Mouse (Mus musculus) heart, embryonic 13.5 days (tissue): ENCODE measurements at regions not wholly inside any gene's neighbourhood (a gene's known extent, or its start where the extent isn't known, plus 50 kb on each side); places are given as distances from the start of the nearest gene placed in this dataset.

Source experiments
- ATAC-seq: fragments of 200-750 bp; cut with Nextera tagmentation; 2 replicates; pipeline ENCODE4 v1.8.0; 2017; ENCODE audit warnings: moderate TSS enrichment; ENCODE audit not compliant: insufficient number of reproducible peaks, low FRiP score, low TSS enrichment; ENCODE audit errors: extremely low read depth
- H3K27ac ChIP-seq: fragments of 300-500 bp; sonication (generic); replicated peaks from 2 replicates; pipeline ENCODE4 v1.5.1; 2015; ENCODE audit warnings: moderate library complexity, mild to moderate bottlenecking, inconsistent platforms
- H3K27me3 ChIP-seq: fragments of 300-500 bp; sonication (generic); replicated peaks from 2 replicates; pipeline ENCODE4 v1.6.1; 2015; ENCODE audit warnings: mild to moderate bottlenecking, inconsistent platforms
- H3K36me3 ChIP-seq: fragments of 300-500 bp; sonication (generic); 2 replicates; pipeline ENCODE4 v1.6.1; 2015; ENCODE audit warnings: mild to moderate bottlenecking, inconsistent platforms
- H3K4me1 ChIP-seq: fragments of 300-500 bp; sonication (generic); 2 replicates; pipeline ENCODE4 v1.6.1; 2015; ENCODE audit warnings: inconsistent platforms
- H3K4me2 ChIP-seq: fragments of 300-500 bp; sonication (generic); 2 replicates; pipeline ENCODE4 v1.6.1; 2015; ENCODE audit warnings: inconsistent platforms, mild to moderate bottlenecking, moderate library complexity
- H3K4me3 ChIP-seq: fragments of 300-500 bp; sonication (generic); 2 replicates; pipeline ENCODE4 v1.5.1; 2015; ENCODE audit warnings: moderate library complexity, mild to moderate bottlenecking, inconsistent platforms
- H3K9ac ChIP-seq: fragments of 300-500 bp; sonication (generic); 2 replicates; pipeline ENCODE4 v1.6.1; 2015; ENCODE audit warnings: inconsistent platforms, mild to moderate bottlenecking, moderate library complexity
- H3K9me3 ChIP-seq: fragments of 300-500 bp; sonication (generic); 2 replicates; pipeline ENCODE4 v1.6.1; 2016; ENCODE audit warnings: inconsistent platforms
- WGBS: fragments of 180-500 bp; shearing (Covaris S2); methylation state at CpG from one replicate; pipeline ENCODE4 v1.1.7; 2015; ENCODE audit warnings: mixed read lengths; 5-methylcytosine and 5-hydroxymethylcytosine counted together

- 77% methylated on average over 4 of the region's 4 CpGs for WGBS
- Histone ChIP-seq H3K27ac (no peak overlapping the region), H3K9me3 (0 out of 2 replicates have a peak, but pooled peaks cover 5% of the 10 kb centered on the region), H3K4me1 (no peaks in the 10 kb centered on the region), H3K36me3 (no peaks in the 10 kb centered on the region), H3K27me3 (no peaks in the 10 kb centered on the region), H3K4me3 (no peak overlapping the region), H3K4me2 (no peak overlapping the region), H3K9ac (no peak overlapping the region)
- ATAC-seq: no peak
Observed at GRCm38 (mm10) chr7:125033778-125034177, 410.7 kb upstream of the Kdm8 start.

GRCm38 (mm10) chr7:125034196-125034595 lies 410.3 kb upstream of the Kdm8 start:
- Histone ChIP-seq H3K4me1 (no peaks in the 10 kb centered on the region), H3K4me2 (no peak overlapping the region), H3K27ac (no peak overlapping the region), H3K27me3 (no peaks in the 10 kb centered on the region), H3K9ac (no peak overlapping the region), H3K36me3 (no peaks in the 10 kb centered on the region), H3K9me3 (0 out of 2 replicates have a peak, but pooled peaks cover 5% of the 10 kb centered on the region), H3K4me3 (no peak overlapping the region)
- 77% methylated on average over 5 of the region's 5 CpGs for WGBS
- ATAC-seq: no peak

- ATAC-seq: no peak
- WGBS: 63% methylated on average over 10 of the region's 10 CpGs
- H3K27ac ChIP-seq: no peak overlapping the region
Observed at GRCm38 (mm10) chr7:125036098-125036991, 408.1 kb upstream of the Kdm8 start.

GRCm38 (mm10) chr7:125038840-125039239 lies 405.6 kb upstream of the Kdm8 start:
- Histone ChIP-seq H3K4me3 (no peak overlapping the region), H3K9ac (no peak overlapping the region), H3K4me1 (no peaks in the 10 kb centered on the region), H3K9me3 (0 out of 2 replicates have a peak, but pooled peaks cover 2% of the 10 kb centered on the region), H3K36me3 (no peaks in the 10 kb centered on the region), H3K27ac (no peak overlapping the region), H3K4me2 (no peak overlapping the region), H3K27me3 (no peaks in the 10 kb centered on the region)
- 75% methylated on average over 4 of the region's 4 CpGs for WGBS
- ATAC-seq: no peak

More at GRCm38 (mm10) chr7:125036098-125036991, 408.1 kb upstream of the Kdm8 start:
- Histone ChIP-seq H3K9me3 (0 out of 2 replicates have a peak, but pooled peaks cover 2% of the 10 kb centered on the region), H3K9ac (no peak overlapping the region), H3K4me3 (no peak overlapping the region), H3K36me3 (no peaks in the 10 kb centered on the region), H3K4me1 (no peaks in the 10 kb centered on the region), H3K27me3 (no peaks in the 10 kb centered on the region), H3K4me2 (no peak overlapping the region)

GRCm38 (mm10) chr7:125055951-125056625 lies 388.4 kb upstream of the Kdm8 start:
- Histone ChIP-seq H3K4me2 (no peak overlapping the region), H3K27ac (no peak overlapping the region), H3K27me3 (no peaks in the 10 kb centered on the region), H3K9me3 (peaks cover 8% of the 10 kb centered on the region; the same call in 1 of the 2 replicates), H3K4me1 (no peaks in the 10 kb centered on the region), H3K9ac (no peak overlapping the region), H3K4me3 (no peak overlapping the region), H3K36me3 (no peaks in the 10 kb centered on the region)
- ATAC-seq: no peak

GRCm38 (mm10) chr7:125102464-125102863 lies 342.0 kb upstream of the Kdm8 start:
- Histone ChIP-seq H3K27me3 (no peaks in the 10 kb centered on the region), H3K27ac (no peak overlapping the region), H3K4me3 (no peak overlapping the region), H3K4me1 (no peaks in the 10 kb centered on the region), H3K9ac (no peak overlapping the region), H3K36me3 (no peaks in the 10 kb centered on the region), H3K4me2 (no peak overlapping the region), H3K9me3 (no peaks in the 10 kb centered on the region)
- ATAC-seq: no peak
- 79% methylated on average over 4 of the region's 4 CpGs for WGBS

- no peak overlapping the region for H3K9ac ChIP-seq
- no peaks in the 10 kb centered on the region for H3K4me1 ChIP-seq
- H3K9me3 ChIP-seq: 0 out of 2 replicates have a peak, but pooled peaks cover 2% of the 10 kb centered on the region
- no peak for ATAC-seq
- H3K4me2 ChIP-seq: no peak overlapping the region
- no peak overlapping the region for H3K4me3 ChIP-seq
- no peaks in the 10 kb centered on the region for H3K36me3 ChIP-seq
- H3K27me3 ChIP-seq: no peaks in the 10 kb centered on the region
- 67% methylated on average over 4 of the region's 4 CpGs for WGBS
- no peak overlapping the region for H3K27ac ChIP-seq
Observed at GRCm38 (mm10) chr7:125104011-125104410, 340.5 kb upstream of the Kdm8 start.

- Histone ChIP-seq H3K9me3 (0 out of 2 replicates have a peak, but pooled peaks cover 2% of the 10 kb centered on the region), H3K27me3 (no peaks in the 10 kb centered on the region), H3K4me3 (no peak overlapping the region), H3K4me1 (no peaks in the 10 kb centered on the region), H3K27ac (no peak overlapping the region), H3K4me2 (no peak overlapping the region), H3K36me3 (no peaks in the 10 kb centered on the region), H3K9ac (no peak overlapping the region)
- 71% methylated on average over 9 of the region's 9 CpGs for WGBS
- no peak for ATAC-seq
Observed at GRCm38 (mm10) chr7:125112820-125113273, 331.6 kb upstream of the Kdm8 start.

- ATAC-seq: no peak
- no peak overlapping the region for H3K4me2 ChIP-seq
- H3K27me3 ChIP-seq: no peaks in the 10 kb centered on the region
- WGBS: 67% methylated on average over 8 of the region's 8 CpGs
- H3K27ac ChIP-seq: no peak overlapping the region
- no peaks in the 10 kb centered on the region for H3K36me3 ChIP-seq
- no peaks in the 10 kb centered on the region for H3K4me1 ChIP-seq
- H3K9ac ChIP-seq: no peak overlapping the region
- H3K9me3 ChIP-seq: no peaks in the 10 kb centered on the region
- H3K4me3 ChIP-seq: no peak overlapping the region
Observed at GRCm38 (mm10) chr7:125115322-125115996, 329.0 kb upstream of the Kdm8 start.

GRCm38 (mm10) chr7:125117173-125117572 lies 327.3 kb upstream of the Kdm8 start:
- Histone ChIP-seq H3K36me3 (no peaks in the 10 kb centered on the region), H3K4me3 (no peak overlapping the region), H3K9me3 (no peaks in the 10 kb centered on the region), H3K9ac (no peak overlapping the region), H3K27ac (no peak overlapping the region), H3K4me1 (no peaks in the 10 kb centered on the region), H3K4me2 (no peak overlapping the region), H3K27me3 (no peaks in the 10 kb centered on the region)
- 74% methylated on average over 8 of the region's 8 CpGs for WGBS
- peak; percentile 42; the same call in 1 of the 2 replicates for ATAC-seq

GRCm38 (mm10) chr7:125129187-125129586 lies 315.3 kb upstream of the Kdm8 start:
- no peak overlapping the region for H3K4me3 ChIP-seq
- H3K9me3 ChIP-seq: no peaks in the 10 kb centered on the region
- WGBS: 27% methylated on average over 1 of the region's 1 CpGs
- no peak for ATAC-seq
- no peak overlapping the region for H3K9ac ChIP-seq
- no peaks in the 10 kb centered on the region for H3K4me1 ChIP-seq
- no peak overlapping the region for H3K4me2 ChIP-seq
- no peak overlapping the region for H3K27ac ChIP-seq
- H3K36me3 ChIP-seq: no peaks in the 10 kb centered on the region
- H3K27me3 ChIP-seq: no peaks in the 10 kb centered on the region
